Mouse (Mus musculus): ENCODE data around the gene Rapgef1.
"Not testable (repeated sequence)": the region's sequence is repeated elsewhere in the genome, so short reads cannot be mapped to it uniquely, and the experiment has no call there.

Gene Rapgef1

DNA sequence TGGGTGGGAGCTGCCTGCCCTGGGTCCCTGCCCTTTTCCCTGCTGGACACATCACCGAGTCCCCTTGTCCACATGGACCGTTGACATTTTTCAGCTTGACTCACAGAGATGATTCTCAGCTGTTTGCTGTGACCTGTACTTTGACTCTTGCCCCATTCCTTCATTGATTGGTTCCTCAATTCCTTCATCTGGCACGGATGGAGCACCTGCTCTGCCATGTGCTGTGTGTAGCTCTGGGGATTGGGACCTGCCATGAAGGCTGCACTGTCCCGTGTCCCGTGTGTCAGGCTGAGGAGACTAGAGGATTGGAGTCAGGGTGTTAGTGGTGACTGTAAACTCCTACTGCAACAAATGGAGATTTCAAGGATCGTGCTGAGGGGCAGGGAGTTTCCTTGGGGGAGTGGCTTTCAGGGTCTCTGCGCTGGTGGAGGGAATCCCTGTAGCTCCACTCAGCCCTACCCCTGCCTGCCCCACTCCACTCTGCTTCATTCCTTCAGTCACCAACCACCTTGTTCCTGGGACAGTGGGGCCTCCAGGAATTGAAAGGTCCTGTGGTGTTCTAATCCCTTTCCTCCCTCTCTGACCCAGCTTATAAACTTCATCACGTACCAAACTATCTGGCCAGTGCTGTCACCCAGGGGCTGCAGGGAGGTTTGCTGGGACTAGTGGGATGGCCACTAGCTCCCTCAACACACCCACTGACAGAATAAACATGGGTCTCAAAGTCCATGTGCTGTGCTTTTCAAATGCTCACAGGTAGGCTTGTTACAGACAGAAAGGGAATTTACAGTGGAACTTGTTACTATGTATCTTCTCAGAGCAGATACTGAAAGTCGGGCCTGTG lies 3.9 kb downstream of the Rapgef1 start:
- DNase-seq = no peak

DNA sequence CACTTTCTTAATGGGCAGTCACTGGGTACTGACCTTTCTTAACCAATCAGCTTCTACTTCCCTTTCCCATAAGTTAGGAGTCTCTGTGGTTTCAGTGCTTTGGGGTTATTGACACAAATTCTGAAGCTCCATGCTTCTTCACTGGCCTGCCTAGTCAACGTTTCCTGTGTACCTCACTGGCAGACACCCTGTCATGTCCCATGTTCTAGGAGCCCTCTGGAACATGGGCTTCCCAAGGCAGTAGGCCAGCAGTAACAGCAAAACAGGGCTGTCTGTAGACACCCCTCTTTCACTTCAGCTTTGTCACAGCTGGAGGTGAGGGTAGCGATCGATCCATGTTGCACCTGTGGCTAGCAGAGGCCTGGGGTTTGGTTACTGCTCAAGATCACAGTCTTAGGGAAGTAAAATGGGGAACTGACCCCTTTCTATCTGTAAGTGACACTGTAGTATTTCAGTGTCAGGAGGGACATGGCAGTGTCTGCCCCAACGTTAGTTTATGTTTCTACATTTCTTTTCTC lies 4.6 kb downstream of the Rapgef1 start:
- no peak for DNase-seq

DNA sequence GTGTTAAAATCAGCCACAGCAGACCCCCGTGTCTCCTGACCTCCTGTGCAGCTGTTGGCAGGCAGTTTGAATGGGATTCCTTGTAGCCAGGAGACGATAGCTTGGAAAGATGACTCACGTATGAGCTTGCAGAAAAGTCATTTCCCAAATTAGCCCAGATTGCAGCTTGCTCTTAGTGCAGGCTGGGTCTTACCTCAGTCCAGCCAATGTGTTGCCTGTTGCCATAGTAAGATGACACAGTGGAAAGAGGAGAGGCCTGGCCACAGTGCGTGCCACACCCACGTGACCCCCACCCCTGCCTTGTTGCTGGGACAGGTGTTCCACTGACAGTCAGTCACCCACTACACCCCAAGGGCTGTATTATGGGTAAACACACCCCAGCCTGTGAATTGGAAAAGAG lies 5.2 kb downstream of the Rapgef1 start:
- peak; percentile 56 for DNase-seq

DNA sequence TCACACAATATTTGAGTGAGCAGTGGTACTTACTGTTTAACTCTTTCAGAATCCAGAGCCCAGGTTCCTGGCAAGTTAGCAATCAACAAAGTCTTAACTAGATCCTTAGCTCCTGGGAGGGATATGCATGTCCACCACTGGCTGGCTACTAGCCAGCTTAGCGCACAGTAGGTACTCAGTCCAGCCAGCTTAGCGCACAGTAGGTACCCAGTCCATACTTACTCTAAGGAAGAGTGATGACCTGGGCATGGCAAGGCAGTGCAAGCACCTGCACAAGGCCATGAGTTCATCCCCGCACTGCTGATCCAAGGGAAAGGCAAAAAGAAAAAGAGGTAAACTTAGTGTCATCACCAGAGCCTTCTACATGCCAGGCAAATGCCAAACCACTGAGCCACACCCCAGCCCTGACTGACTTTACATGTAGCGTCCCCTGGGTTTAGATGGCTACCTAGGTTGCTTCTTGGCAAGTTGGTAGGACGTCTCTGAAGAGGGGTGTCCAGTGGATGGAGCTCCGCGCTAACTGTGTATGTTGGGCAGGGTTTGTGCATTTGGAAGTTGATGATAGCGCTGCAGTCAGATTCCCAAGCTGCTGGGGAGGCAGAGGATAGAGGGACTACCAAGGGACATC lies 6.2 kb downstream of the Rapgef1 start:
- no peak for DNase-seq

DNA sequence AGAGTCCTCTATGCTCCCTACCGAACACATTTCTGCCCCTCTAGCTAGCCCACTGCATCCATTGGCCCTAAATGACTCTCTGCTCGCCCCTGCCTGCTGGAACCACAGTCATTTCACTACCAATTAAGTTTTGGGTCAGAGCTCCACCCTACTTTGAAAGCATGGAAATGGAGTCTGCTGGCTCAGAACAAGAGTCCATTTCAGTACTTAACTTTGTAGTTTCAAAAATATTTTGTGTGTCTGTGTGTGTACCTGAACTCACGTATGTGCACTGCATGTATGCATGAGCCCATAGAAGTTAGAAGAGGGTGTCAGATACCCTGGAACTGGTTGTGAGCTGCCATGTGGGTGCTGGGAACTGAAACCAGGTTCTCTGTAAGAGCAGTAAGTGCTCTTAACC lies 7.8 kb downstream of the Rapgef1 start:
- no peak for DNase-seq

DNA sequence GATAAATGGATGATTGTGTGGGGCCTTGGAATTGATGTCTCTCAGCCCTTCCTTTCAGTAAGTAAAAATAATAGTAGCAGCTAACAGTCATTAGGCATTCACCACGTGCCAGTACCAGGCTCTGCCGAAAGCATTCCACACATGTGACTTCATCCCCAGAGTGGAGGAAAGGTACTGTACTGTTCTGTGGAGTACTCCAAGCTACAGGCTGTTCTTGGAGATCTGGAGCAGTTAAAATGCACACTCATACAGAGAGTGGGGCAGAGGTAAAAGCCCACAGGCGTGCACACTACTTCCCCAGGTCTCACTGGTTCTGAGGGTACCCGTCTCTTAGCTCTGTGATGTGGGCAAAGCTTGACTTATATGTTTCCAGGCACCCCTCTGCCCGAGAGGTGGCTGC lies 8.7 kb downstream of the Rapgef1 start:
- DNase-seq = no peak

DNA sequence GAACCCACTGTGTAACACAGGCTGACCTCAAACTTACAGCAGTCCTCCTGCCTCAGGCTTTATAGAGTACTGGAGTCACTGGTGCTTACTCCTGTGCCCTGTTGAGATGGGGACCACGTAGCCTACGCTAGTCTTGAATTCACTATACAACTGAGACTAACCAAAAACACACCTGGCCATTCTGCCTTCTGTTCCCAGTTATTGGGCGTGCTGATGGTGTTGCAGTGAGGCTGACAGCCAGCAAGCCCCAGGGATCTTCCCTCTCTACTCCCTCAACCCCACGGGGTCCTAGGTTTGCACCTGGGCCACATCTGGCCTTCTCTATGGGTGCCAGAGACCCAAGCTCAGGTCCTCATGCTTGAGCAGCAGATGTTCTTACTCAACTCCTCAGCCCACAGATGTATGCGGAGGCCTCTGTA lies 9.3 kb downstream of the Rapgef1 start:
- DNase-seq = no peak

DNA sequence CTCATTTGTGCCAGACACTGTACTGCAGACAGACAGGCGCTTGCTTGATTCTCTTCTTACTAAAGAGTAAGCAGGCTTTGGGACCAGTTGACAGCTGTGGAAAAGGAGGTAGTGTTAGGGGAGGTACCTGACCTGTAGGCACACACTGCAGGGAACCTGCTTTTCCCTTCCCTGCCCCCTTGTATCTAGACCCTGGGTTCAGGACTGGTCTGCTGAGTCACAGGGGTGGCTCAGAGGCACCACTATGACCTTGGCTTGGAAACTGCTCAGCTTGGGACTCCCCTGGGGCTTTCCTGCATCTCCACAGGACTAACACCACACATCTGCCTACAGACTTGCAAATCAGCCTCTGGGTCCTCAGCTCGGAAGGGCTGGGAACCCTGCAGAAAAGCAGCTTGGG lies 9.8 kb downstream of the Rapgef1 start:
- DNase-seq = no peak

DNA sequence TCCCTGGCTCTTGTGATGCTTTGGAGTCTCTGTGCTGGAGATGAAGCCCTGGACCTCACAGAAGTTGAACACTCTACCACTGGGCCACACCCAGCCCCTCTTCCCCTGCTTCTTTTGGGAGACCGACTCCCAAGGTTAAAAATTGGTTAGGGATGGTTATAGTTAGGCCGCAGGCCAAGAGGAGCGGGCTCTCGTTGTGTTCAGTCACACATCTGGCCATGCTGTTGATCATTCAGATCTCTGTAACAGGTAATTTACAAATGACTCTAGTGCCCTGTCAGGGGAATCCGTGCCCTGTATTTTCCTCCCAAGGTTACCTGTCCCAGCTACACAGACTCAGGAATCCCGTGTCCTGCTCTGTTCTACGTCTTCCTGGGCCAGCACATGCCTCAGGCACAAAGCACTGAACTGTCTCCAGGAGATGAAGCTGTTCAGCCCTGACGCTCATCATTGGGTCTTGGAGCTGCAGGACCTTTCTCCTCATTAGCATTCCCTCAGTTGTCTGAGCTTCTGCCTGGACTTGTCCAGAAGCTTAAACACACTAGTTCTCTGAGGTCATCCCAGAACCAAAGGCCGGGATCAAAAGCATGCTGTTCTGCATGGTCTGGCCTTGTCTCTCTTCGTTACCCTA lies 10.7 kb downstream of the Rapgef1 start:
- DNase-seq = no peak

DNA sequence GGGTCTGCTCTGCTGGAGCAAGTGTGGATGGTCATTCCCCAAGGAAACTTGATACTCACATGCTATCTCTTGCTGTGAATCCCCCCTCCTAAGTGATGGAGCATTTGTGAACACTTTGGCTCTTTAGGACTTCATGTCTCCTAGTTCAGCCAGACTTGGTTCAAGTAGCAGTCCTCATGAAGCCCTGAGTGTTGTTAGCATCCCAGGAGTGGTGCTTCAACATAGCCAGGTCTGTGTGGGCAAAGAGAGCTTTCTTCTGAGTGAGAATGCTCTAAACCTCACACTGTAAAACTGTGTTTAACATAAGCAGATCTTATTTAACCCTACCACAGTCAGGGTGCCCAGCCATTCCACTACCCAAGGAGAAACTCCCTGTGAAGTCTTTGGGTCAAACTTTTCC lies 11.5 kb downstream of the Rapgef1 start:
- no peak for DNase-seq

DNA sequence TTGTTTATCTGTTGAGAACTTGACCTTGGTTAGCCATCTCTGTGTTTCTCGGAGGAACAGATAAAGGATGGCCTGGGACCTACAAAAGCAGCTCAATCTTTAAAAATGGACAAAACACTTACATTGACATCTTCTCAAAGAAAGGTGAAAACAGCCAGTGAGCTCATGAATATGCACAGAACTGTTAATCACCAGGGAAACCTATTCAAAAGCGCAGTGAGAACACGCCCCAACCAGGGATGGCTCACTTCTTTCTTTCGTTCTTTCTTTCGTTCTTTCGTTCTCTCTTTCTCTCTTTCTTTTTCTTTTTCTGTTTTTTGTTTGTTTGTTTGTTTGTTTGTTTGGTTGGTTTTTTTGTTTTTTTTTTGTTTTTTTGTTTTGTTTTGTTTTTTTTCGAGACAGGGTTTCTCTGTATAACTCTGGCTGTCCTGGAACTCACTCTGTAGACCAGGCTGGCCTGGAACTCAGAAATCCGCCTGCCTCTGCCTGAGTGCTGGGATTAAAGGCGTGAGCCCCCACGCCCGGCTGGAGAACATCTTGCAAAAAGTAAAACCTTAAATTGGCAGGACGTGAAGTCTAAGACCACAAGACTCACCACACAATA lies 12.1 kb downstream of the Rapgef1 start:
- DNase-seq = not testable (repeated sequence)

DNA sequence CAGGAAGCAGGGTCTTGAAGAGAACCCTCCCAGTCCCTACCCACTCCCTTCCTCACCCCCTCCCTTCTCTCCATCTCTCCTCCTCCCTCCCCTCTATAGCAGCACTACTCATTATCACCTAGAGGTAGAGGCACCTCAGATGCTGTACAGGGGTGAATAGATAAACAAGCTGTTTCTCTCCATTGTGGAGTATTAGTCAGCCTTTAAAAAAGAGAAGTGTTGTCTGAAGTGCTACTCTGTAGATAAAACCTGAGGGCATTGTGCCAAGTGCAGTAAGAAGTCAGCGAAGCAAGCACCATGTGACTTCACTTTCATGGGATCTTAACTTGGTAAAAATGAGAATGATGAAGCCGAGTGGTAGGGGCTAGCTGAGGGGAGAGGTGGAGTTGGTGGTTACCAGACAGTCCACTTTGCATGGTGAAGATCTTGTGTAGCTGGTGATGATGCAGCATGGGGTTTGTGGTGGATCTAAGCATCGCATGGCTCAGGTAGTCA lies 12.7 kb downstream of the Rapgef1 start:
- DNase-seq = no peak

DNA sequence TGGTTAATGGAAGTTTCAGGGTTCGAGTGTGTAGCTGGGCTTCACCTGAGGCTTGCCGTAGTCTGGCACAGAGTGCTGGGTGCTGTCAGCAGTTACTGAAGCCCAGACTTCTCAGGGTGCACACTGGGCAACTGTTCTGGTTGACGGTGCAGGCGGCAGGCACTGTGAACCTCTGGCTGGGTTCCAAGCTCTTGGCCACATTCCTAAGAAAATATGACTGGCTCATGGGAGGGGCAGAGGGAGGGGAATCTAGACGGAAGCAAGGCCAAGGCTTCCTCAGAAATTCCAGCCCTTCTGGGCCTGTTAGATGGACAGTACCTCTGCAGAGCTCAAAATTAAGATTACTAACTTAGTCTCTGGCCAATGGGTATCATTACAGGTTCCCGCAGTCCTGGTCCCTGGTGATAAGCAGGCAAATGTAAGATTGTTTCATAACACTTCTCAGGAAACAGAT lies 13.6 kb downstream of the Rapgef1 start:
- DNase-seq = peak; percentile 96

DNA sequence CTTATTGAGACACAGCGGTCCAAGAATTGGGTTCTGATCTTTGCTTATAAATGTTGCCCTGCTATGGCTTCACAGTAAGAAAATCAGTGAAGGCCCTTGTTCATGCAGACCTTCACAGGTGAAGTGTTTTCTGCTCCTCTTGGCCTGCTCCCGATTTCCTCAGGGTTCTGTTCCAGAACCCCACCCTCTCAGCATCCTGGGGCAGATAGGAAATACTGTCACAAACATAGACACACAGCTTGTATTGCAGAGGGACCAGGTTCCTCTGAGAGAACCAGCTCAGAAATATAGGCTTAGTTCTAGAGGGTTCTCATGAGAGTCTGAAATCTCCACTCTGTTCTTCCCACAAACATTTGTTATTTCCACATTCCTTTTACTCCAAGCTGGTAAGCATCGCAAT lies 14.3 kb downstream of the Rapgef1 start:
- DNase-seq = no peak

DNA sequence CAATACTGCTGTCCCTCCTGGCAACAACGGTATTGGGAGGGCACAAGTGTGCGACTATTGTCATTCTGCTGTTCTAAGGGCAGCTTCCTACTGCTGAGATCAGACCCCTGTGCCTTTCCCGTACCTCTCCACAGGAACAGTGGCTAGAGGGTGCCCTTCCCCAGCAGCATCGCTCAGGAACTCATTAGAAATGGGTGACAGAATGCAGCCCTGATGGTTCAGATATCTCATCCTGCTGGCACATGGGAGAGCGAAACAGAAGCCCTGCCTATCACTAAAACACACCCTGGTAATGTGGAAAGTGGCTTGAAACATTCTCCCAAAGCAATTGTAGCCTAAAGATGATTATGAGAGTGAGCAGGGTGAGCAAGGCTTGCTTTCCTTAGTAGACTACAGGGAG lies 15.0 kb downstream of the Rapgef1 start:
- DNase-seq = no peak

DNA sequence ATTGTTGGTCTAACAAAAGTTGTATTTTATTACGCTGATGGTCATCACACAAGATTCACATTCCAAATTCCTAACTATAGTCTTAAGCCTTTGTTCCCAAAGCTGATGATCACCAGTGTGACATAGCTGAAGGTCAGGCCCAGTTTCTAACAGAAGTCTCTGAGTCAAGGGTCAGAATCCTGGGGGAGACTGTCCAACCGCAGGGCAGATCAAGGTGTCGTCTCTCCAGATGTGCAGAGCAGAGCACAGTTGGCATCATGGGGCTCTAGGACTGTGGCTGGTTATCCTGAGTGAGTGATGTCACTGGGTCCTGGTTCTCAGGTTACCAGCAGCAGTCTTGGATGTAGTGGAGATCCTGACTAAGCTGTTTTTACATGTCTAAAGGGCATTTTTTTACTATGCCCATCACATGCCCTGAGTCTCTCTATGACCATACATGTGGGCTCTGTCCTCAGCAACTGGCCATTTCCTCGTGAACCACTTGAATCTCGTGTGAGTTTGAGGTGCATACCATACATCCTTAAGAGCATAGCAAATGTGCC lies 16.5 kb downstream of the Rapgef1 start:
- no peak for DNase-seq

DNA sequence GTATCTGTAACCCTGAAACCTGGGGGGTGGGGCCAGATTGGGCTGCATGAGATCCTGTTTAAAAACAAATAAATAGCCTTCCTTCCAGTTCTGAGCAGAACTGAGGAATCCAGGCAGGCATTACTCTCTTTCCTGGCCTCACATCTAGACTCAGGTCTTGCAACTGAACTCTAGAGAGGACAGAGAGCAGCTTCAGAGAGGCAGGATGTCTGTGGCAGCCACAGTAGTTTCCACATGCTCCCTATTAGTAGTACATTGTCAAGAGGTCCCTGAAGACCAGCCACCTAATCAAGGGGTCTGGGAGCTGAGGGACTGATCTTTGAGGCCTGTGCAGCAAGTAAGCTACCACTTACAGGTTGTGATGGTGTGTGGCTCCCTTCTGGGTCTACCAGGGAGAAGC lies 18.0 kb downstream of the Rapgef1 start:
- no peak for DNase-seq

DNA sequence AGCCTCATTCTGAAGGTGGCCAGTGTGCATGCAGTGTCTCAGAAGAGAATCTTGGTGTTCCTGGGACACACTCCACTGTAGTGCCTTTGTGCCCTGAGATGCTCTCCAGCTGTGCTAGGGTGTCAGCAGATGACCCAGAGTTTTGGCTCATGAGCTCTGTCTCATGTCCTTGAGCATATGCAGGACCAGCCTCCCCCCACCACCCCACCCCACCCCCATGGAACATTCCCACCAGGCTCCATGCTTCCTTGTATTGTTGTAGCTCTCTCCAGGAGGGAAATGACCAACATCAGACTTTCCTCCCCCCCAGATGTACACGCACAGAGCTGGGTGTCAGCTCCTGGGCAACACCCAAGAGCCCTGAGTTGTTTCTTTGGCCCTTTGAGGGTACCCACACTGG lies 19.9 kb downstream of the Rapgef1 start:
- DNase-seq = peak; percentile 66

DNA sequence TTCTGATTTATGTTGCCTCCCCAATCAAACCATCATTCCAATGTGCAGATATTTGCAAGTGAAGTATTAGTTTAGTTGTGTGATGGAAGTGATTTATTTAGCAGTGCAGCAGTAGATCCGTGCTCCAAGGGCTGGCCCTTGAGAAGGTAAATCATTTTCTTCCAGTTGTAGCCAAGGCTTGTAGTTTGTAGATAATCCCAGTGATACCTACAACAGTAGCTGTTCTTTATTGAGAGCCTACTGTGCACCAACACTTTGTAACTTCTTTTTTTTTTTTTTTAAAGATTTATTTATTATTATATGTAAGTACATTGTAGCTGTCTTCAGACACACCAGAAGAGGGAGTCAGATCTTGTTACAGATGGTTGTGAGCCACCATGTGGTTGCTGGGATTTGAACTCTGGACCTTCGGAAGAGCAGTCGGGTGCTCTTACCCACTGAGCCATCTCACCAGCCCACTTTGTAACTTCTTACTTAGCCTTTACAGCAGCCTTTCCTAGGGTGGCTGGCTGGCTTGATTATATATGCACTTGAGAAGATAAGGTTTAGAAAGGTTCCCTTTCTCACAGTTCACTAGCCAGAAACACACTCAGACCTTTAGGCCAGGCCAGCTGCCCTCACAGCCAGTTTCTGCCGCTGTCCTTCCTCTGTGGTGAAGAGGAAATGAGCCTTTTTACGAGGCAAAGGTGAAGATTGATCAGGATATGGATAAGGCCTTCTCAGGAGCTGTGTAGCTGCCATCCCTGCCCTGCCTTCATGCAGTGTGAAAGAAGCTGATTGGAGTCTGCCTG lies 20.6 kb downstream of the Rapgef1 start:
- DNase-seq = no peak

DNA sequence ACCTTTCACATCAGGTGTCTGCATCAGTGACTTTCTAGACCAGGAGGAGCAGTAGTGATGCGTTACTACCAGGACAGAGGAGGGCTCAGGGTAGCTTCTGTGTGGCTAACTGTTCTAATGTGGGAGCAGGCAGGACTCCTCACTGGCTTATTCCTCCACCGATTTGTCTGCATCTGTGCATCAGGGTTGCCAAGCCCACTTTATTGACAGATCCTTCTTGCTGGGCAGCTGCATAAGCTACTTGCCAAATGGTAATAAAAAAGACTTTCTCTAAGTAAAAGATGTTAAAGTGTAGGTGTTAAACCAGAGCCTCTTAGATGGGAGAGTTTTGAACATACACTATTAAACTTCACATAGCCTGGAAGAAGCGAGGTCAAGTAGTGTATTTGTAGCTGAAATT lies 22.2 kb downstream of the Rapgef1 start:
- no peak for DNase-seq

DNA sequence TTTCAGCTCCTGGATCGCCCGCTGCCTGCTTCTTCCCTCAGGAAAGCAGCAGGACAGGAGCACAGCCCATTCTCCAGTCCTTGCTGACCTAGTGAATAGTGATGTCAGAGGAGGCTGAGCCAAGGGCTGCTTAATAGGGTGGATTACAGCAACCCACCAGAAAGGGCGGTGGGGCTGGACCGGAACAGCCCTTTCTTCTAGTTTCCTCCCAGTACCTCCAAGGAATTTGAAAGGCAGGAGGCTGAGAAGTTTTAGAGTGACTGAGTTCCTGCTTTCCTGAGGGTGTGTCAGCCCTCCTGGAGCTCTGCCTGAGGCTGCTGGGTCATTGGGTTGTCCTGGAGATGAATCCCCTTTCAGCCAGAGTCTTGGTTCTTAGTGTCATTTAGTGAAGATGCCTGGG lies 23.9 kb downstream of the Rapgef1 start:
- DNase-seq = peak; percentile 73

DNA sequence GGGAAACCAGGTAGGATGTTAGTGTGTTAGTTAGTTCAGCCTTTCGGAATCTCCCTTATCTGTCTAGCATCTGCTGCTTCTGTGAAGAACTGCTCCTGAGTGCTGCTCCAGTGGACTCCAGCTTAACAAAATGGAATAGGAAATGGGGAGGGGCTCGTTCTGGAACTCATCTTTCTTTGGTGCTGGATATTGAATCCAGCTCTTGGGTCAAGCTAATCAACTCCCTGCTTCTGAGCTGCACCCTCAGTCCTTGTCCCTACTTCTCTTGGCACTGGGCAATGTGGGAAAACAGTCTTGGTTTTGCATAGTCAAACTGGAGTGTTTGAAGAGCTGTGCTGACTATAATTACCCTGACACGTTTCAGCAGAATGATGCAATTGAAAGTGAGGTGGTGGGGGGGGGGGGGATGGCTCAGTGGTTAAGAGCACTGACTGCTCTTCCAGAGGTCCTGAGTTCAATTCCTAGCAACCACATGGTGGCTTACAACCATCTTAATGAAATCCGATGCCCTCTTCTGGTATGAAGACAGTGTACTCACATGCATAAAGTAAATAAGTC lies 25.6 kb downstream of the Rapgef1 start:
- DNase-seq = no peak
